Mouse (Mus musculus): Measurements from ENCODE around the gene Otop2. TPM values are rescaled to one million over a fixed set of nuclear protein-coding genes. Genes with fewer than 3 reads are reported as not detected.

The Otop2 gene
- polyA plus RNA-seq, 1 experiment, result not detected

DNA sequence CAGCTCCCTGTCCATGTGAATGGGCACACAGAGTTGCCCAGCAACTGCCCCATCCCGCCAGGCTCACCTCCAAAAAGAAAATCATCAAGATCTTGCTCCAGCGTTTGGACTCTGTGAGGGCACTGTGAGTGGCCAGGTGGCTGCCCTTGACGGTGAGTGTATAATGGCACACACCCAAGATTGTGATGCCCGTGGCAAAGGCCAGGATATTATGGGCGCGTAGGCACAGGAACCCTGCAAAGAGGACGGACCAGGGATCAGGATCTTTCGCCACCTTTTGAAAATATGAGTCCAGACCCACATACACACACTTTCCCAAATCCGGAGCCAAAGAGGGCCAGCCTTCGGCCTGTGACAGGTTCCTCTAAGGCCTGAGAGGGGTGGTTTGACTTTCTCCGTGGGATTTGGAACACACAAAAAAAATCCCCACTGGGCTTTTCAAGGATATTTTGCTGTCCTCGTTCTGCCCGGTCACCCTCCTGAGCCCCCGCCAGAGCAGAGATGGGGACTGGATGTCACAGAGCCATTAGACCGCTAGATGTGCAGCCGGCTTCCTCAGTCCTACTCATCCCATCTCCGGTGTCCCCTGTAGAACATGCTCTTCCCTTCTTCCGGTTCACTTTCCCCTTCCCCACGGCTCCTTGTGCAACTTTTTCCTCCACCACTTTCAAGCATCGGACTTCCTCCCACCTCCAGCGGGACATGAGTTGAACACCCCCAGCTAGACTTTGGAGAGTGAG lies 10.3 kb upstream of the Otop2 start:
- no peak overlapping the region for H3K4me3 ChIP-seq (ENCODE audit: insufficient read depth, low read length)
- H3K4me1 ChIP-seq (ENCODE audit: control insufficient read depth, insufficient read depth, low read length), result no peaks in the 10 kb centered on the region
- TF ChIP-seq POLR2A (IDR thresholded peaks at IDR 0.05; ENCODE audit: low read depth, low read length) (no peak), CTCF (IDR thresholded peaks at IDR 0.05; ENCODE audit: borderline replicate concordance, insufficient read depth, low read length) (no peak)
- H3K27ac ChIP-seq (ENCODE audit: insufficient read depth, low read length), result no peak overlapping the region

DNA sequence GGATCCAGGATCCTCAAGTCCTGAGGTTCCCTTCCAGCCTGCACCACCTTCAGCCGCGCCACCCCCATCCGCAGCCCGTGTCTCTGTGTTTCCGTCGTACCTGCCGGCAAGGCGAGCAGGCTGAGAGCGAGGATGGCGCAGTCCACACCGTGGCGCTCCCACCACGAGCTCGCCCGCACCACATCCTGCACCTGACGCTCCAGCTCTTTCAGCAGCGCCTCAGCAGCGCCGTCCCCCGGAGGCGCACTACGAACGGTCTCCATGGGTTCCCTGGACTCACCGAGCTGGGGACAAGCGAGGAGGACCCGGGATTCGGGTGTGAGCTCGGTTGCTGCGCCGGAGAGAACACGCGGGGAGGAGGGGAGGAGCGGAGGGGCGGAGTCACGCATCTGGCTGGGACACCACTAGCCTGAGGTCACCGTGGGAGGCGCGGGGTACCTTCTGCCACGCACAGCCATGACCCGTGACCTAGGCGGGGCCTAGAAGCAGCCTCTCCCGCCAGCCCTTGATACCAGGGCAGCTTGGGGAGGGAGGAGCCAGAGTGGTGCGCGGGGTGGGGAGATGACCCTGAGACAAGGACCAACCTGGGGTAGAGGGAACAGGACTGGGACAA lies 9.6 kb upstream of the Otop2 start, which contains the start of gene Fads6:
TSS of gene Fads6 (minus strand) at position 450 of the 613 bp plus-strand sequence.
- peak; percentile 40; the same call in 1 of the 2 replicates for TF ChIP-seq CTCF (IDR thresholded peaks at IDR 0.05; ENCODE audit: borderline replicate concordance, insufficient read depth, low read length)
- TF ChIP-seq POLR2A (IDR thresholded peaks at IDR 0.05; ENCODE audit: low read depth, low read length), result no peak
- H3K27ac ChIP-seq (ENCODE audit: insufficient read depth, low read length), result no peak within 1 kb of the TSS
- H3K4me3 ChIP-seq (ENCODE audit: insufficient read depth, low read length), result peak within 1 kb of the TSS; percentile 4; the same call in 1 of the 2 replicates
- no peaks in the 10 kb centered on the region for H3K4me1 ChIP-seq (ENCODE audit: control insufficient read depth, insufficient read depth, low read length)

DNA sequence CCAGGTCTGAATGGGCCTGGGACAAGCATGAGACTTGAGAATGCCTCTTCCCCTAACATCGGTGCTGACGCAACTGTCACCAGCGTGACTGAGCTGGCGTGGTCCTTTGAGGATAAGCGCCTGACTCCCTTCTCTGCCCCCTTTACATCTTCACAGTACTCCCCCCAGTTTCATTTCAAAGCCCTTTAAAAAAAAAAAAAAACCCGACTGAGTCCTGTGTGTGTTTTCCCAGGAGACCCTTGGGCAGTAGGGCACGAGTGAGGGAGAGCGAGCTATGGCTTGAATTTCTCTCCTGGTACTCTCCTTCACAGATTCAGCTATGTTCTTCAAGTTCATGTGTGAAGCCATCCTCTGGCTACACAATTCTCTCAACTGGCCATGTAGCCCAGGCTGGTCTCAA lies 8.8 kb upstream of the Otop2 start:
- Histone ChIP-seq H3K4me3 (ENCODE audit: insufficient read depth, low read length) (no peak overlapping the region), H3K27ac (ENCODE audit: insufficient read depth, low read length) (no peak overlapping the region), H3K4me1 (ENCODE audit: control insufficient read depth, insufficient read depth, low read length) (no peaks in the 10 kb centered on the region)
- no peak for TF ChIP-seq POLR2A (IDR thresholded peaks at IDR 0.05; ENCODE audit: low read depth, low read length)

GRCm38 (mm10) chr11:115300745-115301144 lies 6.2 kb upstream of the Otop2 start:
- Histone ChIP-seq H3K4me1 (ENCODE audit: control insufficient read depth, insufficient read depth, low read length) (no peaks in the 10 kb centered on the region), H3K4me3 (ENCODE audit: insufficient read depth, low read length) (no peak overlapping the region), H3K27ac (ENCODE audit: insufficient read depth, low read length) (no peak overlapping the region)
- TF ChIP-seq CTCF (IDR thresholded peaks at IDR 0.05; ENCODE audit: borderline replicate concordance, insufficient read depth, low read length) (no peak), POLR2A (IDR thresholded peaks at IDR 0.05; ENCODE audit: low read depth, low read length) (no peak)

GRCm38 (mm10) chr11:115301351-115301750 lies 5.6 kb upstream of the Otop2 start:
- TF ChIP-seq CTCF (IDR thresholded peaks at IDR 0.05; ENCODE audit: borderline replicate concordance, insufficient read depth, low read length), result no peak
- no peak for TF ChIP-seq POLR2A (IDR thresholded peaks at IDR 0.05; ENCODE audit: low read depth, low read length)
- Histone ChIP-seq H3K4me3 (ENCODE audit: insufficient read depth, low read length) (no peak overlapping the region), H3K27ac (ENCODE audit: insufficient read depth, low read length) (no peak overlapping the region), H3K4me1 (ENCODE audit: control insufficient read depth, insufficient read depth, low read length) (no peaks in the 10 kb centered on the region)

- no peaks in the 10 kb centered on the region for H3K4me1 ChIP-seq (ENCODE audit: control insufficient read depth, insufficient read depth, low read length)
- no peak overlapping the region for H3K27ac ChIP-seq (ENCODE audit: insufficient read depth, low read length)
- H3K4me3 ChIP-seq (ENCODE audit: insufficient read depth, low read length), result no peak overlapping the region
- no peak for TF ChIP-seq POLR2A (IDR thresholded peaks at IDR 0.05; ENCODE audit: low read depth, low read length)
- TF ChIP-seq CTCF (IDR thresholded peaks at IDR 0.05; ENCODE audit: borderline replicate concordance, insufficient read depth, low read length), result no peak
These were observed 3.8 kb upstream of the Otop2 start for GRCm38 (mm10) chr11:115303167-115303566.

- no peak for TF ChIP-seq CTCF (IDR thresholded peaks at IDR 0.05; ENCODE audit: borderline replicate concordance, insufficient read depth, low read length)
- TF ChIP-seq POLR2A (IDR thresholded peaks at IDR 0.05; ENCODE audit: low read depth, low read length), result no peak
- Histone ChIP-seq H3K4me3 (ENCODE audit: insufficient read depth, low read length) (no peak overlapping the region), H3K4me1 (ENCODE audit: control insufficient read depth, insufficient read depth, low read length) (no peaks in the 10 kb centered on the region), H3K27ac (ENCODE audit: insufficient read depth, low read length) (no peak overlapping the region)
These were observed 1.8 kb downstream of the Otop2 start for GRCm38 (mm10) chr11:115308781-115309180.

GRCm38 (mm10) chr11:115314249-115314648 lies 7.3 kb downstream of the Otop2 start:
- no peak for TF ChIP-seq CTCF (IDR thresholded peaks at IDR 0.05; ENCODE audit: borderline replicate concordance, insufficient read depth, low read length)
- no peak for TF ChIP-seq POLR2A (IDR thresholded peaks at IDR 0.05; ENCODE audit: low read depth, low read length)
- Histone ChIP-seq H3K4me1 (ENCODE audit: control insufficient read depth, insufficient read depth, low read length) (no peaks in the 10 kb centered on the region), H3K4me3 (ENCODE audit: insufficient read depth, low read length) (no peak overlapping the region), H3K27ac (ENCODE audit: insufficient read depth, low read length) (no peak overlapping the region)

GRCm38 (mm10) chr11:115317204-115317603 lies 10.2 kb downstream of the Otop2 start:
- no peak for TF ChIP-seq CTCF (IDR thresholded peaks at IDR 0.05; ENCODE audit: borderline replicate concordance, insufficient read depth, low read length)
- no peak for TF ChIP-seq POLR2A (IDR thresholded peaks at IDR 0.05; ENCODE audit: low read depth, low read length)
- Histone ChIP-seq H3K27ac (ENCODE audit: insufficient read depth, low read length) (no peak overlapping the region), H3K4me1 (ENCODE audit: control insufficient read depth, insufficient read depth, low read length) (0 out of 2 replicates have a peak, but pooled peaks cover 4% of the 10 kb centered on the region), H3K4me3 (ENCODE audit: insufficient read depth, low read length) (no peak overlapping the region)
